ENCODE assay signal across 11 mouse cellular contexts in the genomic region with DNA sequence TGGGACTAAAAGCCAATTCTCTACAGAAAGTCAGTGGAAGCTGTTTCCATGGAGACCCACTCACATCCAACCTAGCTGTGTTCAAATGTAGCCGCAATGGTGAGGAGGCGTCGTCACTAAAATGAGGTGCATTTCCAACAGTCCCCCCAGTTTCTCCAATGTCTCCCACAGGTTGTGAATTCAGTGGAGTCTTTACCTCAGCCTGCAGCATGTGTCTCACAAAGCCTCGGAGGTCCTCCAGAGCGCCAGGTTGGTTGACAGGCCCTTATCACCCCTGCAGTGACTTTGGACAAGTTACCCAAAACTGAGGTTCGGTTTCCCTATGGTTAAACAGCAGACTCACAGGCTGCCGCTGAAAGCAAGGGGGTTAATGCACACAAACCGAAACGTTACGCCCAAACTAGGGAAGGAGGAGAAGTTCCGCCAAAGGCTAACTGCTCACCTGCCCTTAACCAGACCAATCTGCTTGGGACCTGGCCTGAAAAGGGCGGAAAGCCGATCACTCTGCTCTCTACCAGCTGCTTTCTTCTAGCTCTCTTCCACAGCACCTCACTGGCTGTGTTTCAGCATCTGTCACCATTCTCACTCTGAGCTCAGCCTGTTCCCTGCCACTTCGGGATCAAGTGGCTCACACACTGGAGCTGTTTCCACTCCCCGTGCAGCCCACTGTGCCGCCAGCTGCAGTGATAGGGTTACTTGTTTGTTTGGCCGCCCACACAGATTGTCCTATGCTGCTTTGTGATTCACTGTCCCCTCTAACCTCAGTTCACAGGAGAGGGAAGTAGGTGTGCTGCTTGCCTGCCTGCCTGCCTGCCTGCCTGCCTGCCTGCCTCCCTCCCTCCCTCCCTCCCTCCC. TPM values are rescaled to one million over a fixed set of nuclear protein-coding genes. Genes with fewer than 3 reads are reported as not detected.
DNase-seq lines count a peak whose midpoint lies in the region; ATAC-seq lines count a peak whose summit lies in the region.
"Had no signal": no experiment of that assay in that cellular context is flagged by ENCODE, and none has a peak within 500 bp of the region (broad histone marks: within the 10 kb centered on the region; RNA-seq: fewer than 3 reads in every experiment).

No protein-coding gene starts in this region.

- peak overlapping the region; percentile 24 for H3K4me2 ChIP-seq in heart, embryonic 13.5 days
- no peak overlapping the region for H3K4me2 ChIP-seq in midbrain, embryonic 15.5 days

- H3K9ac ChIP-seq in heart, embryonic 13.5 days: peak overlapping the region; percentile 34; the same call in 1 of the 2 replicates
- no peak overlapping the region for H3K9ac ChIP-seq in midbrain, embryonic 15.5 days

- H3K9me3 ChIP-seq in heart, embryonic 13.5 days: no peaks in the 10 kb centered on the region
- H3K9me3 ChIP-seq in midbrain, embryonic 15.5 days: no peaks in the 10 kb centered on the region

- H3K27me3 ChIP-seq in heart, embryonic 13.5 days (replicated peaks): peaks cover 43% of the 10 kb centered on the region
- H3K27me3 ChIP-seq in midbrain, embryonic 15.5 days (replicated peaks): peaks cover 15% of the 10 kb centered on the region

- ATAC-seq in heart, embryonic 13.5 days (ENCODE audit: extremely low read depth, insufficient number of reproducible peaks, low FRiP score, low TSS enrichment): no peak
- no peak for ATAC-seq in midbrain, embryonic 15.5 days (replicated peaks)
- no peak for ATAC-seq in CD4-positive, CD25-positive, alpha-beta regulatory T cell, adult 4 months
- ATAC-seq: lung, postnatal 0 days had no signal

- no peak for DNase-seq in heart, postnatal 10 days
- DNase-seq in 416B (ENCODE audit: low read depth) (peak; percentile 51), ZHBTc4 (ENCODE audit: low read depth, low spot score) (peak; percentile 69)
- DNase-seq in left cerebral cortex, postnatal 25 days (ENCODE audit: low spot score in 2 of 2): peak; percentile 55 to 85
- DNase-seq in cerebellum, adult 18-20 months: no peak
- DNase-seq: kidney, adult 11 months had no signal

- H3K4me3 ChIP-seq in heart, embryonic 13.5 days: no peak overlapping the region
- no peak overlapping the region for H3K4me3 ChIP-seq in midbrain, embryonic 15.5 days

- H3K27ac ChIP-seq in heart, embryonic 13.5 days (replicated peaks): no peak overlapping the region
- H3K27ac ChIP-seq in midbrain, embryonic 15.5 days: no peak overlapping the region

- no peaks in the 10 kb centered on the region for H3K36me3 ChIP-seq in heart, embryonic 13.5 days
- no peaks in the 10 kb centered on the region for H3K36me3 ChIP-seq in midbrain, embryonic 15.5 days (replicated peaks)

- 19% methylated on average over 17 of the region's 17 CpGs for WGBS in heart, embryonic 13.5 days
- 29% methylated on average over 17 of the region's 17 CpGs for WGBS in midbrain, embryonic 15.5 days

- intact Hi-C loops in heart, postnatal 10 days (cut with DNase I): loop anchor here (1.0 kb wide), 1 partner anchor 42 kb away; no protein-coding TSS in a partner anchor
- intact Hi-C loops in left cerebral cortex, postnatal 25 days (cut with DNase I): loop anchor here (5.0 kb wide), 2 partner anchors 61 to 171 kb away; partner anchors contain the start of gene Pdhb

- peaks cover 8% of the 10 kb centered on the region for H3K4me1 ChIP-seq in heart, embryonic 13.5 days
- peaks cover 20% of the 10 kb centered on the region for H3K4me1 ChIP-seq in midbrain, embryonic 15.5 days

RNA-seq across cellular contexts. Expression of gene Abhd6, which starts 1.6 kb away (rescaled TPM):
- 10.4 and 12.5 TPM in 2 replicates for polyA plus RNA-seq in heart, embryonic 13.5 days (2015; fragmentation: Nextera tagmentation; extraction: Ambion mirVana)
- 1 to 10 TPM; 8.0 TPM for total RNA-seq in heart, postnatal 10 days (2021)
- 10 to 100 TPM; 71.1 to 80.6 TPM for total RNA-seq in left cerebral cortex, postnatal 25 days (2021)
- polyA plus RNA-seq in midbrain, embryonic 15.5 days (2015; fragmentation: Nextera tagmentation; extraction: Ambion mirVana): 39.1 and 40.0 TPM in 2 replicates
- polyA plus RNA-seq in CD4-positive, CD25-positive, alpha-beta regulatory T cell, adult 4 months (2017; shearing (Covaris generic)): 10 to 100 TPM; 31.1 to 32.8 TPM

RNA-seq across cellular contexts. Expression of gene Dnase1l3, which starts 6.7 kb away (rescaled TPM):
- polyA plus RNA-seq in heart, embryonic 13.5 days (2015; fragmentation: Nextera tagmentation; extraction: Ambion mirVana): 0.05 and 0.13 TPM in 2 replicates
- total RNA-seq in heart, postnatal 10 days (2021): not detected
- not detected for total RNA-seq in left cerebral cortex, postnatal 25 days (2021)
- polyA plus RNA-seq in midbrain, embryonic 15.5 days (2015; fragmentation: Nextera tagmentation; extraction: Ambion mirVana): 0.04 and 0.06 TPM in 2 replicates
- 1 to 10 TPM; 4.6 to 8.5 TPM for polyA plus RNA-seq in CD4-positive, CD25-positive, alpha-beta regulatory T cell, adult 4 months (2017; shearing (Covaris generic))

RNA-seq across cellular contexts. Expression of gene Gm45521, which starts 44.0 kb away (rescaled TPM):
- polyA plus RNA-seq in heart, embryonic 13.5 days (2015; fragmentation: Nextera tagmentation; extraction: Ambion mirVana): not detected in 2 replicates
- total RNA-seq in heart, postnatal 10 days (2021): not detected
- total RNA-seq in left cerebral cortex, postnatal 25 days (2021): not detected
- 0.71 TPM in 1 of 2 replicates, not detected in the other for polyA plus RNA-seq in midbrain, embryonic 15.5 days (2015; fragmentation: Nextera tagmentation; extraction: Ambion mirVana)
- polyA plus RNA-seq in CD4-positive, CD25-positive, alpha-beta regulatory T cell, adult 4 months (2017; shearing (Covaris generic)): not detected
- polyA plus RNA-seq: lung, postnatal 0 days; spleen, adult 2 months had no signal

Comparison
In these comparisons a context has a peak if more than half of its experiments do, and no peak if none do; other contexts are left out.
1. DNase-seq: peak in 416B (single experiment), ZHBTc4 (single experiment) and left cerebral cortex, postnatal 25 days (2 of 2); none in heart, postnatal 10 days (0 of 2) and cerebellum, adult 18-20 months (0 of 2).